Mouse (Mus musculus) natural killer cell, adult 2 months (primary cell): ENCODE measurements around the gene B4galt5.
"Not testable (repeated sequence)": the region's sequence is repeated elsewhere in the genome, so short reads cannot be mapped to it uniquely, and the experiment has no call there.

Experiments
- DNase-seq, 2 experiments: peaks; one replicate each; pipeline ENCODE4 v3.0.0; 2022; ENCODE audit warnings: low spot score in 2 of 2

Gene B4galt5

DNA sequence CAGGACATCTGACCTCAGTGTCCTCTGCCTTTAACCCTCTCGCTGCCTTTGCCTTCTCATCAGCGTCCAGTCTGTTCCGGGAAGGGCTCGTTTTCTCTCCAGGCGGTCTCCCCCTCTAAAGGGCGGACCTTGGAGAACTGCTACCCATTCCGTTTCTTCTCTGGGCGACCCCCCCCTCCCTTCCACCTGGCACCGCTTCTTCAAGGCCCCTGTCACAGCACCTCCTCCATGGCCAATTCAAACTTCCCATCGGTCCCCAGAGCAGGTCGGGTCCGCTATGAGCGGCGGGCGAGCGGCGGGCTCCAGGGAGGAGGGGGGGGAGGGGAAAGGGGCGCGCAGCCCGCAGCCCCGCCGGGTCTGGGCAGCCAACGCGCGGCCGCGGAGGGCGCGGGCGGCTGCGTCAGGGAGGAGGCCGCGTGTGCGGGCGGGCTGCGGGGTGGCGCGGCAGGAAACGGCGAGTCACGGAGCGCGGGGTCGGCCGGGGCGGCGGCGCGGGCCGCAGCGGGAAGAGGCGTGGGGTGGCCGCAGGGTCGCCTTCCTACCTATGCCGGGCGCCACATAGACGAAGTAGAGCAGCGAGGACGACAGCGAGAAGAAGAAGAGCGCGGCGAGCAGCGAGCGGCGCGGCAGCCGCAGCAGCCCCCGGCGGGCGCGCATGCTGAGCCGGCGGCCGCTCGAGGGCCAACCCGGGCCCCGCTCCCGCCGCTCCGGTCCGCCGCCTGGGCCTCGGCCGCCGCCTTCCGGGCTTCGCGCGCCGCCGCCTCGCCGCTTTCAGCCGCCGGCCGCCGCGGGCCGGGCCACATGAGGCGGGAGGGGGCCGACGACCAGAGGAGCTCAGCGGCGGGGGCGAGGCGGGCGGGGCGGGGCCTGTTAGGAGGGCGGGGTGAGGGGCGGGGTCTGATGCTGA is at the start of gene B4galt5:
Gene B4galt5, minus strand, starts transcription at position 808 of the 907 bp plus-strand sequence.
- no peak for DNase-seq

DNA sequence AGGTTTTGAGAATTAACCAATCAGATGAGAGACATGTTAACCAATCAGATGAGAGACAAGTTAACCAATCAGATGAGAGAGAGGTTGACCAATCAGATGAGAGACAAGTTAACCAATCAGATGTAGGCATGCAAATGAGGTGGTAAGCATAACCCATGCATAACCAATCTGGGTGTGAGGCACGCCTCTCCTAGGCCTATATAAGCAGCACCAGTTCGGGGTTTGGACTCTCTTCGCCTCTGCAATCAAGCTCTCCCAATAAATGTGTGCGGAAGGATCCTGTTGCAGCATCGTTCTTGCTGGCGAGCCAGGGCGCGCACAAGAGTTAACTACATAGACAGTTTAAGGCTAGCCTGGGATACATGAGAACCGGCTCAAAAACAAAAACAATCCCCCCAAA is 47.4 kb upstream of the B4galt5 start:
- not testable (repeated sequence) for DNase-seq

DNA sequence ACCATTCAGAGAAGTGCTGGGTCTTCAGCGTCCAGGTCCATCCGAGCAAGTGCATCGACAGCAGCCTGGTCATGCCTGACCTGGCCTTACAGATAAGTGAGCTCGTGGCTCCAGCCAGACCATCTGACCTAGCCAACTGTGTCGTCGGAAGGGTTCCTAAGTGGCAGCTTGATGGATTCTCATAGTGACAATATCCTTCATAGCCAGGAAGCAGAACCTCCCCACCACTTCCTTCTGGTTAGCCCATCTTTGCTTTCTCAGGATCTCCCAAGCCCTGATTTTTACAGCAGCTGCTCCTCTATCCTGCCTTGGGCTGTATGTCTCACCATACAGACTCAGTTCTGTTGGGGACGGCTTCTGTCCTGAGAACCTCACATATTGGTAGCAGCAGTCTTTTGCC is 45.4 kb upstream of the B4galt5 start:
- DNase-seq, result no peak

DNA sequence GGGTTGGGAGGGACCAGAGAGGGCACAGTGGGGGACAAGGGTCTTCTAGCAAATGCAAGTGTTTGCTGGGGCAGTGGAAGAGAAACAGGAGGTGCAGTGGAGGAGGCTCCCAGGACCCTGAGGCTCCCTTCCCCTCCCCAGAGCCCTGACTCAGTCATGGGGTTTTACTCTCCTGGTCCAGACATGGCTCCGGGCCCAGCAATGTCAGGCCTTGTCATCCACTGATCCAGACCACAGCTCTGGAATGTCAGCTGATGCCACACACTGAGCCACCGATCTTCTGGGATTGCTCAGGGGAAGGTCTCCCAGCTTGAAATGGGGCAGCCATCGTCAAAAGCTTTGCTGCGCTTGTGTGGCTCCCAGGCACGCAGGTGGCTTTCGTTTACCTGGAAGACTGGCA is 38.0 kb upstream of the B4galt5 start:
- DNase-seq, result no peak

DNA sequence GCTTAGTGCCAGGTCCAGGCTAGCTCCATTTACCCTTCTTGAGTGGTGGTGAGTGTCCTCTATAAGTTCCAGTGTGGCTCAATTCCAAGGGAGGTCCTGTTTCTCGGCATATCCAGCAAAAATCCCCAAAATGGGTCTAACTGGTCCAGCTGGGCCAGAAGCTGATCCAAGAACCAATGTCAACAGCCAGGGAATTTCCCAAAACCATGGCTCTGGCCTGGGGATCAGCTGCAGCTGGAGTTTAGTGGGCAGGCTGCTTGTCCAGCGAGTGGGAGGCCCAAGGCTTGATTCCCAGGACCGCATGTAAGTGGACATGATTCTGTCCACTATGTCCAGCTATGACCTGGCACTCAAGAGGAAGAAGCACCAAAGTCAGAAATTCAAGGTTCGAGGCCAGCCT is 37.5 kb upstream of the B4galt5 start:
- DNase-seq, result no peak

DNA sequence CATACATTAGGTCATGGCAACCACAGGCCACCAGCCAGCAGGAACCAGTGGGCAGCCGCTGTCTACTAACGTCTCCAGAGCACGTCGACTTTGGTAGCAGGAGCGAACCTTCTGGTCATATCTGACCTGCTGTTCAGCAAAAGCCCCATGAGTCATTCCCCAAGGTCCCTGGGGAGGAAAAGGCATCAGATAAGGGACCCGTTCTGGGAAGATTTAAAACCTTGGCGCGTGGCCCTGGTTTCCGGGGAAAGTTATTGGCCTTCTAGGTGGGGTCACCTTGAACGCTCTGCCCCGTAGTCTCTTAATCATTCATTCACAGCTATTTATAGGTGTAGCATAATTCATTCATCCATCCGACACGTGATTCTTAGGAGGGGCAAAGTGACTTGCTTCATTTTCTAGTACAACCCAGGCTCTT is 34.7 kb upstream of the B4galt5 start:
- DNase-seq, result peak; percentile 46 to 77

DNA sequence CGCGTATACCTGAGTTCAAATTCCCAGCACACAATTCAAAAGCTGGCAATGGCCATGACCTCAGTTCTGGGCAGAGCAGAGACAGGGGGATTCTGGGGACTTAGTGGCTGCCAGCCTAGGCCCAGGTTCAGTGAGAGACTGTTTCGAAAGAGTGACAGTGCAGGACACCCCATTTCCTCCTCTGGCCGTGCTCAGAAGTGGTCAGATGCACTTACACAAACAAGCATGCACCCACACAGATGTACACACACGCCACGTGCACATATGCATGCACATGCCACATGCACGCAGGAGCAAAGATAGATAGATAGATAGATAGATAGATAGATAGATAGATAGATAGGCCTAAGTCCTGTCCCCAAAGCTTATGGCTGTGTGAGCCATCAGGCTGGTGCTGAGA is 33.4 kb upstream of the B4galt5 start:
- DNase-seq, result no peak

DNA sequence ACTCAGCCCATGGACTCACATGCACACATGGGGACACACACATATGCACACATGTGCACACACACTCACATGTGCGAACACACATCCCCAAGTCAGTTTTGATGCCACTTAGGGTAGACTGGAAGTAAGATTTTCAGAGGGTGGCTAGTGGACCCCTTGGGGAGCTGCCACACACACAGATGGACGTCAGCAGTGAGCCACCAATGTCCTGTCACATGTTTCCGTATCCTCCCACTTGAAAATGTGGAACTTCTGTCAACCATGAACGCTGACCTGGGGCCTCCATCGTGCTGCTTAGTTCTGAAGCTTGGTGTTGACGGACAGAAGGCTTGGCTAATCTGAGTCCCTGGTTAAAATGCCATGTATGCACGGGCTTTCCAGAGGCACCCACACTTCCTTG is 32.6 kb upstream of the B4galt5 start:
- DNase-seq, result peak in 1 of 2 experiments; percentile 76

DNA sequence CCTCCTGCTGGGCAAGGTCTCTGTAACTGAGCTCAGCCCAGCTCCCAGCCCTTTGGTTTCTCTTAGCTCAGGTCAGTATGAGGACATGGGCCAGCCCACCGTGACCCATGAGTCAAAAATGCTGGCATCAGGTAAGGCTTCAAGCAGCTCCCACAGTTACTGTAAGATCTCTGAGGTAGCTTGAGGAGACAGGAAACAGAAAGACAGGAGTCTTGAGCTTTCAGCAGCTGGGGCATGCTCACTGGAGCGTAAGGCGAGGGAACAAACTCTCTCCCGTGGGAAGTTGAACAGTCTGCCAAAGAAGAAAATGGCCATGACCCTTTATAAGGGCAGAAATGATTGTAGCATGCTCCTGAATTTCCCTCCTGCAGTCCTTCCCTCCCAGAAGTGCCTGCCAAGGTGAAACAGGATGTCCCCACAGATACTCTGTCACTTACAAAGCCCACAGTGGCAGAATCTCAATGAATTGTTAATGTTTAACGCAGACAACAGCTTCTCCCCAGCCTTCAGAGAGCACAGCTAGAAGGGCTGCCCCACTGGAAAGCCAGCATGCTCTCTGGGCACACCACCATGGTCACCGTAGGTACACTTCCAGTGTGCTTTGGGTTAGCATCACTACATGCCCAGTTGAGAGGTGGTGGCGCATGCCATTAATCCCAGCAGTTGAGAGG is 31.8 kb upstream of the B4galt5 start:
- no peak for DNase-seq

DNA sequence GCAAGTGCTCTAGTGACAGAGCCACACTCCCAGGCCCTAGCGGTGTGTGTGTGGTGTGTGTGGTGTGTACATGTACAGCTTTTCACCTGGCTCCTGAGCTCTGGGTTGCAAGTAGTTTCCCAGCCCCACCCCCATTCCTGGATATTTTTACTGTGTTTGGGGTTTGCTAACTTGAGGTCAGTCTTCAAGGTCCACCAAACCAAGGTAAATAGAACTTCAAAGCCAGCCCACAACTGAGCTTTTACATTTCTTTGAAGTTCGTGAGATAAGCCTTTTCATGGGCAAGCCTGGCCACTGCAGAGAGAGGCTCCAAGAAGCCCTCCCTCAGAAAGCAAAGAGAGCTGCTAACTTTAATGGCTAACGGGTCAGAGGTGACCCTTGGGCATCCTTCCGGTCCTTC is 30.0 kb upstream of the B4galt5 start:
- DNase-seq, result no peak

DNA sequence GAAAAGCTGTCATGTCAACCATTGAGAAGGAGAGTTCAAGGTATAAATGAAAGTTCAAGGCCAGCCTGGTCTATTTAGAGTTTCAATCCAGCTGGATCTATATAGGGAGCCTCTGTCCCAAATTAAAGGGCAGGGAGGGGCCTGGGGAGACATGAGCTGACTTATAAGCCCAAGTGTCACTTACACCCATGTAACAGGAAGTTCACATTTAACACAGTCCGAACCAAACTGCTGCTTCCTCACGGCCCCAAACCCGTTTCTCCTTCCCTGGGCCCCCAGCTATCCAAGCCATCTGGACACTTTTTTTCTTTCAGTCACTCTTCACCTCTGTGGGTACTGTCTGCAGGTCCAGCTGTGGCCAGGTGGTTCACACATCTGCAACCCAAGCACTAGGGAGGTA is 28.7 kb upstream of the B4galt5 start:
- peak; percentile 51 to 68 for DNase-seq

DNA sequence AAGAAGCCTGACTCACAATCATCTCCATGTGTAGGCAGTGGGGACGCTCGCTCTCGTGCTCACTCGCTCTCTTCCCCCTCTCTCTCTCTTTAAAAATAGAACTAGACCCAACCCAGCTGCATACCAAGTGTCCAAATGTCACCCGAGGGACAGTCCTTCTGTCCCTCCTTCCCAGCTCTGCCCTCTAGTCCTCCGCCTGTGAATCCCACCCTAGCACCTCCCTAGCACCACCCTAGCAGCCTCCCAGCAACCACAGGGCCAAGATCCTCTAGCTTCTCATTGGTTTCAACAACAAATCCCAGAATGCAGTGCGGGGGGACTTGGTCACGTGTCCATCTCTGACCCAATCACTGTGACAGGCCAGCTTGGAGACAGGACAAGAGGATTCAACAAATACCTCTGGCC is 27.2 kb upstream of the B4galt5 start:
- DNase-seq, result no peak

DNA sequence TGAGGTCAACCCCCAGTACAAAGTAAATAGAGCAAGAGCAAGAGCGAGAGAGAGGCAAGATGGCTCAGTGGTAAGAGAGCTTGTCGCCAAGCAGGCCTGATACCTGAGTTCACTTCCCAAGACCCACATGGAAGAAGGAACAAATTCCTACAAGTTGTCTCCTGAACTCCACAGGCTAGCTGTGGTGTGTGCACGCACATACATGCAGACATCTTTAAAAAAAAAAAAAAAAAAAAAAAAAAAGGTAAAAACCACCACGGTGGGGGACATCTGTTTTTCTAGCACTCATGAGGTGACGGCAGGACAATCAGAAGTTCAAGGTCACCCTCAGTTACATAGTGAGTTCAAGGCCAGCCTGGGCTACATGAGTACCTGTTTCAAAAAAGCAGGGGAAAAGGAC is 26.7 kb upstream of the B4galt5 start:
- DNase-seq, result no peak

DNA sequence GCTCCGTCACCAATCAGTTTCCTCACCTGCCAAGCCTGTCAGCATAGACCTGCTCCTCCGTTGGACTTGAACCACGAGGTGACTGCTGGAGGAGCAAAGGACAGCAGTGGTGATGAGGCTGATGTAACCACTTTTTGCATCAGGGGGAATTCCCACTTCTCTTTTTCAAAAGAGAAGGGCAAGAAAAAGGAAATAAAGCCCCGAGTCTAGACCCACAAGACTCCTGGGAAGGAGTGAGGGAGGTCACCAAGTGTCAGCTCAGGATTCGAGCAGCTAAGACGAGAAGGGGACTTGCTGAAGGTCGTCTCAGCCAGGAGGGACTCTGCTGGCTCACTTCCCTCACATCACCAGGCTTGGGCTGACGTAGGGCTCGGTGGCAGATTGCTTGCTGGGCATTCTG is 26.2 kb upstream of the B4galt5 start:
- DNase-seq, result peak; percentile 49 to 78

DNA sequence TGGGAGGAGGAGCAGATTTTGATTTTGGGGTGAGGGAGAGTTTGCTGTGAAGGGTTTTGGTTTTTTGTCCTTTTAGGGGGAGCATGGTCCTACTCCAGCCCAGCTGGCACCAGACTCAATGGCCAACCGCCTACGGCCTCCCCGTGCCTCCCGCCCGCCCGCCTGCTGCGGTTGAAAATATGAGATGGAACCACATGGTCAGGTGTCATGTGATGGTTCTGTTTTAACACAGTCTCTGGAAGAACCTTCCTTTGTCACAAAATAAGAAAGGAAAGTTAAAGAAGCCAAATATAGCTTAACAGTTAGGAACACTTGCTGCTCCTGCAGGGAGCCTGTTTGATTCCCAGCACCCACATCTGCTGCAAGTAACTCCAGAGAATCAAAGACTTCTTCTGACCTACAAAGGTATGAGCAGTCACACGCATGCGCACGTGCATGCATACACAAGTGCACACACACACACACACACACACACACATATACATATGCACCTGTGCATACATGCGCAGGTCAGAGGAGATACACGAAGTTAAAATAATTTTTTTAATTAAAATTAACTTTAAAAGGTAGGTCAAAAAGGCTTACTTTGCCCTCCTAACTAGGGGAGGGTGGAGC is 25.3 kb upstream of the B4galt5 start:
- no peak for DNase-seq

DNA sequence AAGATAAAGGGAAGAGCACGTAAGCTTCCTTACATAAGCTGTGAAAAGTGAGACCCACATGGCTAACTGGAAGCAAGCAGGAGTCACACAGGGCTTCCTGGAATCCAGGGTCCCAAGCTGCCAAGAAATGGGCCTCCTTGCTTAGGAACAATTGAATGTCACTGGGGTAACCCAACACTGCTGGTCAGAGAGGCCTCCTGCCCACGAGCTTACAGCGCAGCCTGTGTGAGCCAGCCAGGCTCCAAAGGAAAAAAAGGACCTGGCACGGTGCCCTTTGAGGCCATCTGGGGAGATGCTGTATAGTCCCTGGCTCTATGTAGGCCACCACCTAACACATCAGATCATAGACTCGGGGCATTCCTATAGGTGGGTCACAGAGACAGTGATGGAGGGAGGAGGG is 24.3 kb upstream of the B4galt5 start:
- DNase-seq, result no peak

DNA sequence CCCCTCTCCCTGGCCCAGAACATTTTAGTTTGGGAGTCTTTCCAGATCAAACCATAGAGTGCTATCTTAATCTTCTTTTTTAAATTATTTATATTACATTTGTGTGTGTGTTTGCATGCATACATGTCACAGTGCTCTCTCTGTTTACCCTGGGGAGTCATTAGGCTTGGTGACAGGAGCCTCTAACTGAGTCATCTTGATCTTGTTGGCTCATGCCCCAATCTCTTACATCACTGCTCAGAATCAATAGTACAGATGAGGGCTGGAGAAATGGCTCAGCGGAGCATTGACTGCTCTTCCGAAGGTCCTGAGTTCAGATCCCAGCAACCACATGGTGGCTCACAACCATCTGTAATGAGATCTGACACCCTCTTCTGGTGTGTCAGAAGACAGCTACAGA is 22.5 kb upstream of the B4galt5 start:
- DNase-seq, result no peak

DNA sequence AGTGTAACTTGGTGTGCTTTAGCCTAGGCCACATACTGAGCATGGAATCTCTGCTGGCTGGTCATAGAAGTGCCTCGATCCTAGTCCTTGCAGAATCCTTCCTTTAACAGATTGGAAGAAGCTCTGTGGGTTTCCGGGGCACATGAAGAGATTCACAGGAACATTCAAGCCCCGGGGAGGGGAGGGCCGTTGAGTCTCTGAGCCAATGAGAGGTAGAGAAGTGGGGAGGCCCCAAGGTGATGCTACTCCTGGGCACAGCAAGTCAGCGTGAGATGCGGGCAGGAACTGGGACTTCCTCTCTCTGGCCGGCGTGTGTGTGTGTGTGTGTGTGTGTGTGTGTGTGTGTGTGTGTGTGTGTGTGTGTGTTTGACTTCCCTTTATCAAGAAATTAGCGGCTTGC is 19.3 kb upstream of the B4galt5 start:
- peak; percentile 92 to 93 for DNase-seq

DNA sequence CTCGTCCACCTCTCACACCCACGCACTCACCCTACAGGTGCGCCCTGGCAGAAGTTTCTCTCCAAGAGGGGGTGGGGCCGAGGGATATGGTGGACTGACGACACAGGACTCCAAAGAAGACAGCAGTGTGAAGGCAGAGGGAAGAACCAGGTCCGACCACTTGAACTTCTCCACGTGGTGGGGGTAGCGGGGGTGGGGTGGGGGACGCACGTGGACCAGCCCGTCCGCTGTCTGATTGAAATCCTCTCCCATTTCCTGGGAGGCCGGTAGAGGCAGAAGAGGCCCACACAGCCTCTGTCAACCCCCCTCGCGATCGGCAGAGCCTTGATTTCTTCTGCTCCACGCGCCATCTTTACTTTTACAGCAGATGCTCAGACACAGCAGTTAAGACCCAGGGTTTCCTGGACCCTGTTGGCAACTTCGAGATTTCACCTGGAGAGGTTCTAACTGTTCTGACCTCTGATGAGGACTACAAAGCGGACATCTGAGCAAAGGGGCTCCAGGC is 18.8 kb upstream of the B4galt5 start:
- peak; percentile 79 to 82 for DNase-seq

DNA sequence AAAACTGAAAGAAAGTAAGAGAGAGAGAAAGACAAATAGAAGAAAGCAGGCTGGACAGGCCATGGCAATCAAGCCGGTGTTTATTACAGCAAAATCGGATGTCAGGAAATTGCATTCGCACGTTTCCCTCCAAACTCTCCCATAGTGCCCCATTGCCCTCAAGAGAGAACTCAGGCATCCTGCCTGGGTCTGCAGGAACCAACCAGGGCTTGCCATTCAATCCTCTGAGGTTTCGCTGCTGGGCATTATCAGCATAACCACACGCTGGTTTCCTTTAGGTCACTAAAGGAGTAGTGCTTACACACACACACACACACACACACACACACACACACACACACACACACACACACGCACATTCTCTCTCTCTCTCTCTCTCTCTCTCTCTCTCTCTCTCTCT is 18.3 kb upstream of the B4galt5 start:
- peak; percentile 80 to 89 for DNase-seq

DNA sequence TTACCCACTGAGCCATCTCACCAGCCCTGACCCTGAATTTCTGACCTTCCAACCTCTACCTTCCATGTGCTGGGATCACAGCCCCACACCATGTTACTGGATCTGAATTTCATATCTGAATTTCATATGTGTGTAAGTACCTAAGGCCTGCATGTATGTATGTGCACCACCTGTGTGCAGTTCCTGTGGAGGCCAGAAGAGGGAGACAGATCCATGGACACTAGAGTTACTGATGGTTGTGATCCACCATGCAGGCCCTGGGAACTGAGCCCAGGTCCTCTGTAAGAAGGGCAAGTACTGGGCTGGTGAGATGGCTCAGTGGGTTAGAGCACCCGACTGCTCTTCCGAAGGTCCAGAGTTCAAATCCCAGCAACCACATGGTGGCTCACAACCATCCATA is 16.1 kb upstream of the B4galt5 start:
- DNase-seq, result no peak

DNA sequence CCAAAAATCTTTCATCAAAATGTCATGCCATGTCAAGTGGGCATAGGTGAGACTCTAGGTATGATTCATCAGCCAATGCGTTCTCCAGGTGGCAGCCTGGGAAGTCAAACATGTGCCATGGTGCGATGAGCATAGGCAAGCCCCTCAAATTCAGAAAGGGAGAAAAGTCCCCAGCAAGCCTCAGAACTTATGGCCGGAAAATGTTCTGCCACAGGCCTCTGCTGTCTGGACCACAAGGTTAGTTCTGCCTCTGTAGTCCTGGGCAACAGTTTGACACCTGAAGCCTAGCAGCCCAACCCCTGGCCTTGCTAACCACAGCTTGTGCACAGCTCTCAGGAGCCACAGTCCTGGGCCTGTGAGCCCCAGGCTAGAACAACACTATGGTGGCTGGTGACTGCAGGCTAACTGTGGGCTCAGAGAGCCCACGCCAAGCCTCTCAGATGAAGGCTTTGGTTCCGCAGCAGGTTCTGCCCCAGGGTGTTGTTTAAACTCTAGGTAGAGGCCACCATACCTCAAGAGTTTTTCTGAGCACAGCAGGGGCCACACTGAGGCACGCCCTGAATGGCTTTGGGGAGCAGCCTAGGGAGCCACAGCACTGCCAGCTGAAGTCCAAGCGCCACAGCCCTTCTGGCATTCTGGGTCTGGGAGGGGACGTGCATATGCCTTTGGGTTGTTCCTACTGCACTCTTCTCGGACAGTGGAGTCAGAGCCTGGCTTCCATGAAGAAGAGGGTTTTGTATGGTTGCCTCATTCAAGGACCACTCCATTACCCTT is 14.5 kb upstream of the B4galt5 start:
- DNase-seq, result peak; percentile 81 to 92
